Mouse (Mus musculus) gastrocnemius, adult 18-20 months (tissue): ENCODE results near the gene Adamtsl2. TPM values are rescaled to one million over a fixed set of nuclear protein-coding genes. Genes with fewer than 3 reads are reported as not detected.

ENCODE experiments used
- total RNA-seq, 2 experiments: library from RNA; stranded (reverse); gene quantifications; 2 replicates each; pipeline ENCODE4 v1.2.3; 2021

Gene Adamtsl2
- total RNA-seq, 2 experiments from 2014 or later = 2.7 to 6.9 TPM

Other genes with a start within 250 kb of the Adamtsl2 start
- not detected for gene Abo, start 214.4 kb upstream of the Adamtsl2 start, total RNA-seq
- 10 to 100 TPM; 11.6 to 12.1 TPM for gene Surf6, start 176.5 kb upstream of the Adamtsl2 start, total RNA-seq
- gene Med22, start 168.7 kb upstream of the Adamtsl2 start, total RNA-seq = 10 to 100 TPM; 16.7 to 17.4 TPM
- 100 to 1,000 TPM; 278 to 285 TPM for gene Rpl7a, start 168.6 kb upstream of the Adamtsl2 start, total RNA-seq
- gene Surf2, start 163.0 kb upstream of the Adamtsl2 start, total RNA-seq = 10 to 100 TPM; 11.5 to 12.5 TPM
- 10 to 100 TPM; 41.4 to 43.1 TPM for gene Surf1, start 162.8 kb upstream of the Adamtsl2 start, total RNA-seq
- 10 to 100 TPM; 69.8 to 70.0 TPM for gene Surf4, start 145.5 kb upstream of the Adamtsl2 start, total RNA-seq
- under 1 TPM in 1 of 2 experiments, not detected in 1; 0.24 TPM for gene Stkld1, start 145.3 kb upstream of the Adamtsl2 start, total RNA-seq
- 10 to 100 TPM; 14.4 to 14.7 TPM for gene Rexo4, start 115.0 kb upstream of the Adamtsl2 start, total RNA-seq
- gene Adamts13, start 106.0 kb upstream of the Adamtsl2 start, total RNA-seq = not detected
- gene Cacfd1, start 69.5 kb upstream of the Adamtsl2 start, total RNA-seq = 10 to 100 TPM; 31.2 to 34.2 TPM
- under 1 TPM in 1 of 2 experiments, not detected in 1; 0.17 TPM for gene Slc2a6, start 51.4 kb upstream of the Adamtsl2 start, total RNA-seq
- gene Mymk, start 7.2 kb upstream of the Adamtsl2 start, total RNA-seq = under 1 TPM; 0.18 to 0.21 TPM
- not detected for gene Fam163b, start 63.1 kb downstream of the Adamtsl2 start, total RNA-seq
- not detected for gene Dbh, start 85.9 kb downstream of the Adamtsl2 start, total RNA-seq
- gene Sardh, start 169.0 kb downstream of the Adamtsl2 start, total RNA-seq = under 1 TPM; 0.82 to 0.85 TPM